Mouse (Mus musculus): ENCODE measurements around the gene Acsm1. TPM values are rescaled to one million over a fixed set of nuclear protein-coding genes. Genes with fewer than 3 reads are reported as not detected.

Gene Acsm1
- polyA plus RNA-seq, 1 experiment from 2014 or later = not detected

Other genes with a start within 250 kb of the Acsm1 start
- gene Gp2, start 147.7 kb upstream of the Acsm1 start, polyA plus RNA-seq (2015; fragmentation: Nextera tagmentation; extraction: Ambion mirVana) = not detected in 2 replicates
- gene Umod, start 127.7 kb upstream of the Acsm1 start, polyA plus RNA-seq (2015; fragmentation: Nextera tagmentation; extraction: Ambion mirVana) = not detected in 2 replicates
- 0.18 TPM in 1 of 2 replicates, not detected in the other for gene Acsm5, start 87.6 kb upstream of the Acsm1 start, polyA plus RNA-seq (2015; fragmentation: Nextera tagmentation; extraction: Ambion mirVana)
- 0.08 and 0.10 TPM in 2 replicates for gene Pdilt, start 83.5 kb upstream of the Acsm1 start, polyA plus RNA-seq (2015; fragmentation: Nextera tagmentation; extraction: Ambion mirVana)
- not detected in 2 replicates for gene Acsm2, start 52.7 kb upstream of the Acsm1 start, polyA plus RNA-seq (2015; fragmentation: Nextera tagmentation; extraction: Ambion mirVana)
- gene Acsm4, start 83.0 kb downstream of the Acsm1 start, polyA plus RNA-seq (2015; fragmentation: Nextera tagmentation; extraction: Ambion mirVana) = not detected in 2 replicates
- 85.8 and 89.6 TPM in 2 replicates for gene Thumpd1, start 113.8 kb downstream of the Acsm1 start, polyA plus RNA-seq (2015; fragmentation: Nextera tagmentation; extraction: Ambion mirVana)
- 0.15 TPM in 1 of 2 replicates, not detected in the other for gene Acsm3, start 153.9 kb downstream of the Acsm1 start, polyA plus RNA-seq (2015; fragmentation: Nextera tagmentation; extraction: Ambion mirVana)
- 8.4 and 8.8 TPM in 2 replicates for gene Rexo5, start 187.0 kb downstream of the Acsm1 start, polyA plus RNA-seq (2015; fragmentation: Nextera tagmentation; extraction: Ambion mirVana)
- gene Eri2, start 187.0 kb downstream of the Acsm1 start, polyA plus RNA-seq (2015; fragmentation: Nextera tagmentation; extraction: Ambion mirVana) = 16.5 and 18.3 TPM in 2 replicates